Mouse (Mus musculus) T-helper 2 cell (primary cell): ENCODE measurements around the gene Mrps22.

Source experiments
- in situ Hi-C: fragments of 300-600 bp; cut with MboI, MseI; formaldehyde crosslinking; loops from one replicate; pipeline ENCODE4 v1.15.1; 2025; ENCODE audit warnings: high pct_unique_total_duplicates

Gene Mrps22

GRCm38 (mm10) chr9:98601156-98601836, at the start of gene Mrps22:
Gene Mrps22 (minus strand): TSS chr9:98601660.
- in situ Hi-C loops: loop anchor here (10.0 kb wide), 2 partner anchors 374 to 644 kb away; partner anchors contain the start of gene Cep70

GRCm38 (mm10) chr9:98650547-98650946, 49.1 kb upstream of the Mrps22 start:
- in situ Hi-C loops: no loop called here

GRCm38 (mm10) chr9:98647418-98647817, 46.0 kb upstream of the Mrps22 start:
- in situ Hi-C loops: loop anchor here (25.0 kb wide), 1 partner anchor 690 kb away; no protein-coding TSS in a partner anchor

- in situ Hi-C loops: loop anchor here (25.0 kb wide), 1 partner anchor 692 kb away; no protein-coding TSS in a partner anchor
Observed at GRCm38 (mm10) chr9:98645750-98646149, 44.3 kb upstream of the Mrps22 start.

GRCm38 (mm10) chr9:98642126-98642525, 40.7 kb upstream of the Mrps22 start:
- in situ Hi-C loops: loop anchor here (25.0 kb wide), 1 partner anchor 695 kb away; no protein-coding TSS in a partner anchor

- in situ Hi-C loops: loop anchor here (25.0 kb wide), 1 partner anchor 704 kb away; no protein-coding TSS in a partner anchor
Observed at GRCm38 (mm10) chr9:98633287-98634162, 32.1 kb upstream of the Mrps22 start.

- in situ Hi-C loops: loop anchor here (25.0 kb wide), 1 partner anchor 709 kb away; no protein-coding TSS in a partner anchor
Observed at GRCm38 (mm10) chr9:98628480-98628879, 27.0 kb upstream of the Mrps22 start.

- in situ Hi-C loops: loop anchor here (10.0 kb wide), 2 partner anchors 370 to 640 kb away; partner anchors contain the start of gene Cep70
Observed at GRCm38 (mm10) chr9:98604896-98605295, 3.4 kb upstream of the Mrps22 start.

- in situ Hi-C loops: loop anchor here (10.0 kb wide), 2 partner anchors 373 to 643 kb away; partner anchors contain the start of gene Cep70
Observed at GRCm38 (mm10) chr9:98601837-98602359, 438 bp upstream of the Mrps22 start.

- in situ Hi-C loops: loop anchor here (10.0 kb wide), 2 partner anchors 375 to 645 kb away; partner anchors contain the start of gene Cep70
Observed at GRCm38 (mm10) chr9:98600094-98600493, 1.4 kb downstream of the Mrps22 start.

GRCm38 (mm10) chr9:98583852-98584251, 17.6 kb downstream of the Mrps22 start:
- in situ Hi-C loops: loop anchor here (25.0 kb wide), 1 partner anchor 1003 kb away; the partner anchor contains the start of gene Dbr1

GRCm38 (mm10) chr9:98563137-98564126, 38.0 kb downstream of the Mrps22 start, which contains the start of gene Copb2:
Gene Copb2 (plus strand): TSS chr9:98563721.
- in situ Hi-C loops: no loop called here

GRCm38 (mm10) chr9:98544042-98544441, 57.4 kb downstream of the Mrps22 start:
- in situ Hi-C loops: loop anchor here (25.0 kb wide), 1 partner anchor 1382 kb away; no protein-coding TSS in a partner anchor
